Mouse (Mus musculus) kidney, postnatal 0 days (tissue): ENCODE results near the gene Hmgcr. TPM values are rescaled to one million over a fixed set of nuclear protein-coding genes. Genes with fewer than 3 reads are reported as not detected.

Experiments
- ATAC-seq: fragments of 200-750 bp; cut with Nextera tagmentation; replicated peaks from 2 replicates; pipeline ENCODE4 v1.8.0; 2017; ENCODE audit warnings: low read depth, moderate number of reproducible peaks, moderate TSS enrichment, moderate library complexity; ENCODE audit not compliant: low FRiP score
- DNase-seq: peaks from one replicate; pipeline ENCODE4 v3.0.0-alpha.2; 2016; ENCODE audit warnings: low spot score
- H3K27ac ChIP-seq: fragments of 300-500 bp; sonication (generic); 2 replicates; pipeline ENCODE4 v1.5.1; 2014; ENCODE audit warnings: mild to moderate bottlenecking
- H3K27me3 ChIP-seq: fragments of 300-500 bp; sonication (generic); 2 replicates; pipeline ENCODE4 v1.6.1; 2014; ENCODE audit warnings: low read length, mixed read lengths; ENCODE audit not compliant: insufficient read depth
- H3K36me3 ChIP-seq: fragments of 300-500 bp; sonication (generic); 2 replicates; pipeline ENCODE4 v1.6.1; 2014; ENCODE audit warnings: low read length, mixed read lengths; ENCODE audit not compliant: insufficient read depth
- H3K4me1 ChIP-seq: fragments of 300-500 bp; sonication (generic); replicated peaks from 2 replicates; pipeline ENCODE4 v1.6.1; 2014; ENCODE audit warnings: antibody characterized with exemption, low read length, mixed read lengths; ENCODE audit not compliant: insufficient read depth
- H3K4me2 ChIP-seq: fragments of 300-500 bp; sonication (generic); 2 replicates; pipeline ENCODE4 v1.6.1; 2014; ENCODE audit warnings: mild to moderate bottlenecking, low read length, moderate library complexity, mixed read lengths
- H3K4me3 ChIP-seq: fragments of 300-500 bp; sonication (generic); replicated peaks from 2 replicates; pipeline ENCODE4 v1.5.1; 2014; ENCODE audit warnings: low read depth, low read length
- H3K9ac ChIP-seq: fragments of 300-500 bp; sonication (generic); 2 replicates; pipeline ENCODE4 v1.6.1; 2014; ENCODE audit warnings: low read depth, low read length
- H3K9me3 ChIP-seq: fragments of 300-500 bp; sonication (generic); replicated peaks from 2 replicates; pipeline ENCODE4 v1.6.1; 2016; ENCODE audit warnings: low read length, inconsistent platforms, mixed read lengths
- CTCF ChIP-seq: IDR thresholded peaks from 2 replicates; pipeline ENCODE4 v1.5.1; 2016; ENCODE audit warnings: antibody characterized with exemption, low read depth, mild to moderate bottlenecking, moderate library complexity
- WGBS: fragments of 180-500 bp; shearing (Covaris S2); extraction: QIAGEN DNeasy Blood & Tissue Kit; methylation state at CpG from one replicate; pipeline ENCODE4 v1.1.7; 2014; 5-methylcytosine and 5-hydroxymethylcytosine counted together
- polyA plus RNA-seq: library from polyadenylated mRNA; unstranded; fragments of >200 nt; fragmentation: Nextera tagmentation; extraction: Ambion mirVana; gene quantifications from 2 replicates; pipeline ENCODE4 v1.2.1, GENCODE M21; 2015

The Hmgcr gene
- polyA plus RNA-seq, 1 experiment from 2014 or later = 36.7 TPM

GRCm38 (mm10) chr13:96658936-96659335 lies 11.8 kb downstream of the Hmgcr start:
- ATAC-seq = no peak
- 80% methylated on average over 7 of the region's 7 CpGs for WGBS
- no peak for TF ChIP-seq CTCF

GRCm38 (mm10) chr13:96656673-96657072 lies 14.1 kb downstream of the Hmgcr start:
- ATAC-seq = no peak
- no peak for TF ChIP-seq CTCF

More at GRCm38 (mm10) chr13:96658936-96659335, 11.8 kb downstream of the Hmgcr start:
- H3K4me1 ChIP-seq = no peaks in the 10 kb centered on the region
- H3K27me3 ChIP-seq = no peaks in the 10 kb centered on the region
- no peak overlapping the region for H3K4me3 ChIP-seq
- no peak overlapping the region for H3K4me2 ChIP-seq
- no peaks in the 10 kb centered on the region for H3K9me3 ChIP-seq
- peaks cover 75% of the 10 kb centered on the region for H3K36me3 ChIP-seq
- no peak overlapping the region for H3K27ac ChIP-seq
- DNase-seq = no peak
- H3K9ac ChIP-seq = no peak overlapping the region

GRCm38 (mm10) chr13:96653041-96653440 lies 17.7 kb downstream of the Hmgcr start:
- H3K4me1 ChIP-seq = no peaks in the 10 kb centered on the region

More at GRCm38 (mm10) chr13:96656673-96657072, 14.1 kb downstream of the Hmgcr start:
- Histone ChIP-seq H3K9me3 (no peaks in the 10 kb centered on the region), H3K27ac (no peak overlapping the region), H3K27me3 (no peaks in the 10 kb centered on the region), H3K4me2 (no peak overlapping the region), H3K9ac (no peak overlapping the region), H3K4me1 (no peaks in the 10 kb centered on the region), H3K36me3 (peaks cover 79% of the 10 kb centered on the region), H3K4me3 (no peak overlapping the region)
- 88% methylated on average over 1 of the region's 1 CpGs for WGBS
- no peak for DNase-seq

DNA sequence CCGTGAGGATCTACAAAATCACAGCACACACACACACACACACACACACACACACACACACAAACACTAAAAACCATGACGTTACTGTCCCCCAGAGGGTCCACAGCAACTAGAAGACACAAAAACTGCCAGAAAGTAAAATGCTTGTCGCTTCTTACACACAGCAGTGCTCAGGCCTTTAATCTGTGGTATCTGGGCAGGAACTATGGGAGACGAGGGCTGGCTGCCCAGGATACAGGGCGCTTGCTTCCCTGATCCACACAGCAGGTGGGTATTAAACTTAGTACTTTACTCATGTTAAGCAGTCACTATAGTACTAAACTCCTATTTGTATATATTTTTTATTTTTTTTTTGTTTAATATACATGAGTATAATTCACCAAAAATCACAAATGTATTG lies 24.9 kb downstream of the Hmgcr start:
- Histone ChIP-seq H3K27ac (no peak overlapping the region), H3K4me2 (no peak overlapping the region), H3K36me3 (peaks cover 14% of the 10 kb centered on the region; the same call in 1 of the 2 replicates), H3K9me3 (no peaks in the 10 kb centered on the region), H3K4me3 (no peak overlapping the region), H3K4me1 (no peaks in the 10 kb centered on the region), H3K9ac (no peak overlapping the region), H3K27me3 (no peaks in the 10 kb centered on the region)
- TF ChIP-seq CTCF = no peak
- DNase-seq = no peak
- no peak for ATAC-seq
- WGBS = 69% methylated on average over 5 of the region's 5 CpGs

More at GRCm38 (mm10) chr13:96653041-96653440, 17.7 kb downstream of the Hmgcr start:
- Histone ChIP-seq H3K9ac (no peak overlapping the region), H3K27ac (no peak overlapping the region), H3K4me2 (no peak overlapping the region), H3K9me3 (no peaks in the 10 kb centered on the region), H3K27me3 (no peaks in the 10 kb centered on the region), H3K36me3 (peaks cover 73% of the 10 kb centered on the region), H3K4me3 (no peak overlapping the region)
- no peak for TF ChIP-seq CTCF
- DNase-seq (no peak), ATAC-seq (no peak)
- WGBS = 89% methylated on average over 9 of the region's 9 CpGs

DNA sequence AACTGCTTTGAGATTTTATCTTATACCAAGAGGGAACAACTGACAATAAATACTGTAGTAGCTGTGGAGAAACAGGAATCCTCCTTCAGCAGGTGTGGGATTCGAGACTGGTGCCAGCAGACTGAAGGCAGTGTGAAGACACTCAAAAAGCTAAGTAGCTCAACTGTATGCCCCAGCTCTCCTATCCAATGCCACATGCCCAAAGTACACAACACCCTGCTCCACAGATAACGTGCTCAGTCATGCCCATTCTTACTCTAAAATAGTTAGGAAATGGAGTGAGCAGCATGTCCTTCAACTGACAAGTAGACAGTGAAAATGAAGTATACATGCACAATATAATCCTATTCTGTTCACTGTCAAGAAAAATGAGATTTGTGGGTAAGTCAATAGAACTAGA lies 26.6 kb downstream of the Hmgcr start:
- no peak for DNase-seq

DNA sequence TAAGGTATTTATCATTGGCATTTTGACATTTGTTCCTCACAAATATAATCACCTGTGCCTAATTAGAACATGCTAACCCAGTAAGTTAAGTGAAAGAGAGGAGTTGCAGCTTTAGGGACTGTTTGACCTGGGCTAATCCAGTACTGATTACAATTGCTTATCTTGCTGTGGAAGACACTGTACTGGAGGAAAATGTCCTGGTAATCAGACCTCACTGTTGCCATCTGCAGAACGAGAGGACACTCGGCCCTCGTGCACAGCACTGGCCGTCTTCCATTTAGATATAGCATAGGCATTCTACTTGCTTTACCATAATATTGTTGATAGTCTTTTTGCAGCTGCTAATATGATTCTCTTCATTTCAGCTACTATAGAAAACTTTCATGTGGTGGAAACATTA lies 40.3 kb downstream of the Hmgcr start:
- no peak overlapping the region for H3K4me3 ChIP-seq
- H3K4me1 ChIP-seq = no peaks in the 10 kb centered on the region
- TF ChIP-seq CTCF = no peak
- DNase-seq (no peak), ATAC-seq (no peak)
- H3K36me3 ChIP-seq = peaks cover 21% of the 10 kb centered on the region; the same call in 1 of the 2 replicates
- H3K27ac ChIP-seq = no peak overlapping the region
- H3K9me3 ChIP-seq = no peaks in the 10 kb centered on the region
- 90% methylated on average over 4 of the region's 4 CpGs for WGBS
- no peak overlapping the region for H3K4me2 ChIP-seq
- H3K9ac ChIP-seq = no peak overlapping the region
- H3K27me3 ChIP-seq = no peaks in the 10 kb centered on the region

More for the DNA sequence above, 26.6 kb downstream of the Hmgcr start:
- H3K36me3 ChIP-seq = peaks cover 8% of the 10 kb centered on the region; the same call in 1 of the 2 replicates
- H3K4me3 ChIP-seq = no peak overlapping the region
- H3K27ac ChIP-seq = no peak overlapping the region
- H3K27me3 ChIP-seq = no peaks in the 10 kb centered on the region
- no peak overlapping the region for H3K4me2 ChIP-seq
- no peak for TF ChIP-seq CTCF
- H3K9ac ChIP-seq = no peak overlapping the region
- no peak for ATAC-seq
- 69% methylated on average over 2 of the region's 2 CpGs for WGBS
- no peaks in the 10 kb centered on the region for H3K9me3 ChIP-seq
- H3K4me1 ChIP-seq = no peaks in the 10 kb centered on the region

GRCm38 (mm10) chr13:96620891-96621290 lies 49.8 kb downstream of the Hmgcr start:
- ATAC-seq (no peak), DNase-seq (peak; percentile 81)
- no peaks in the 10 kb centered on the region for H3K4me1 ChIP-seq
- 36% methylated on average over 1 of the region's 1 CpGs for WGBS
- no peaks in the 10 kb centered on the region for H3K27me3 ChIP-seq
- 0 out of 2 replicates have a peak, but pooled peaks cover 16% of the 10 kb centered on the region for H3K36me3 ChIP-seq
- H3K4me3 ChIP-seq = no peak overlapping the region
- no peak overlapping the region for H3K27ac ChIP-seq
- no peaks in the 10 kb centered on the region for H3K9me3 ChIP-seq
- H3K9ac ChIP-seq = no peak overlapping the region
- no peak overlapping the region for H3K4me2 ChIP-seq
- no peak for TF ChIP-seq CTCF
